Mouse (Mus musculus): Measurements from ENCODE around the gene Olfr1377.
A peak's percentile ranks its signal among the peaks of the same experiment; 100 is the strongest.
"Not testable (repeated sequence)": the region's sequence is repeated elsewhere in the genome, so short reads cannot be mapped to it uniquely, and the experiment has no call there.

Olfr1377 gene

GRCm38 (mm10) chr11:50981667-50982066 lies at the start of gene Olfr1377:
TSS of gene Olfr1377 (plus strand) at chr11:50981967.
- no peak for DNase-seq (ENCODE audit: extremely low spot score)

GRCm38 (mm10) chr11:50932040-50932439 lies 49.7 kb upstream of the Olfr1377 start:
- DNase-seq (ENCODE audit: extremely low spot score): no peak

GRCm38 (mm10) chr11:50938435-50938834 lies 43.3 kb upstream of the Olfr1377 start:
- DNase-seq (ENCODE audit: extremely low spot score): no peak

- DNase-seq (ENCODE audit: extremely low spot score): peak; percentile 54
Observed at GRCm38 (mm10) chr11:50939621-50940366, 42.0 kb upstream of the Olfr1377 start.

- no peak for DNase-seq (ENCODE audit: extremely low spot score)
Observed at GRCm38 (mm10) chr11:50942386-50942785, 39.4 kb upstream of the Olfr1377 start.

- DNase-seq (ENCODE audit: extremely low spot score): no peak
Observed at GRCm38 (mm10) chr11:50943506-50943905, 38.3 kb upstream of the Olfr1377 start, which contains the start of gene 4933414I15Rik. TSS of gene 4933414I15Rik (minus strand) at chr11:50943765.

GRCm38 (mm10) chr11:50952290-50952689 lies 29.5 kb upstream of the Olfr1377 start:
- no peak for DNase-seq (ENCODE audit: extremely low spot score)

GRCm38 (mm10) chr11:50953665-50954064 lies 28.1 kb upstream of the Olfr1377 start, which contains the start of gene Prop1:
TSS of gene Prop1 (minus strand) at chr11:50953765.
- no peak for DNase-seq (ENCODE audit: extremely low spot score)

- no peak for DNase-seq (ENCODE audit: extremely low spot score)
Observed at GRCm38 (mm10) chr11:50964886-50965285, 16.9 kb upstream of the Olfr1377 start.

GRCm38 (mm10) chr11:50966230-50966629 lies 15.5 kb upstream of the Olfr1377 start, which contains the start of gene Olfr1378:
TSS of gene Olfr1378 (plus strand) at chr11:50966530.
- no peak for DNase-seq (ENCODE audit: extremely low spot score)

GRCm38 (mm10) chr11:50977216-50977615 lies 4.6 kb upstream of the Olfr1377 start:
- DNase-seq (ENCODE audit: extremely low spot score): no peak

- DNase-seq (ENCODE audit: extremely low spot score): no peak
Observed at GRCm38 (mm10) chr11:51003296-51003695, 21.5 kb downstream of the Olfr1377 start, which contains the start of gene Olfr51. TSS of gene Olfr51 (plus strand) at chr11:51003596.

GRCm38 (mm10) chr11:51011821-51012220 lies 30.1 kb downstream of the Olfr1377 start:
- no peak for DNase-seq (ENCODE audit: extremely low spot score)

- DNase-seq (ENCODE audit: extremely low spot score): no peak
Observed at GRCm38 (mm10) chr11:51013936-51014335, 32.2 kb downstream of the Olfr1377 start, which contains the start of gene Olfr54. TSS of gene Olfr54 (plus strand) at chr11:51014236.

GRCm38 (mm10) chr11:51016341-51016740 lies 34.6 kb downstream of the Olfr1377 start:
- DNase-seq (ENCODE audit: extremely low spot score): no peak

- DNase-seq (ENCODE audit: extremely low spot score): not testable (repeated sequence)
Observed at GRCm38 (mm10) chr11:51026811-51027210, 45.0 kb downstream of the Olfr1377 start.

- DNase-seq (ENCODE audit: extremely low spot score): not testable (repeated sequence)
Observed at GRCm38 (mm10) chr11:51029381-51029780, 47.6 kb downstream of the Olfr1377 start.

- no peak for DNase-seq (ENCODE audit: extremely low spot score)
Observed at GRCm38 (mm10) chr11:51030225-51030624, 48.5 kb downstream of the Olfr1377 start.

- peak; percentile 55 for DNase-seq (ENCODE audit: extremely low spot score)
Observed at GRCm38 (mm10) chr11:51032851-51033250, 51.1 kb downstream of the Olfr1377 start.

GRCm38 (mm10) chr11:51034141-51034540 lies 52.4 kb downstream of the Olfr1377 start:
- DNase-seq (ENCODE audit: extremely low spot score): not testable (repeated sequence)

GRCm38 (mm10) chr11:51035951-51036350 lies 54.2 kb downstream of the Olfr1377 start:
- DNase-seq (ENCODE audit: extremely low spot score): no peak

Data from embryo, embryonic 9.5 days (tissue).